Mouse (Mus musculus): ENCODE measurements around the gene Clstn3. TPM values are rescaled to one million over a fixed set of nuclear protein-coding genes. Genes with fewer than 3 reads are reported as not detected.

Gene Clstn3
- polyA plus RNA-seq, 1 experiment from 2014 or later = 1.1 TPM

GRCm38 (mm10) chr6:124448186-124448852 is 16.3 kb downstream of the Clstn3 start:
- Histone ChIP-seq H3K4me1 (no peaks in the 10 kb centered on the region), H3K27ac (replicated peaks) (no peak overlapping the region), H3K4me3 (no peak overlapping the region), H3K27me3 (replicated peaks) (peaks cover 11% of the 10 kb centered on the region; the same call in 1 of the 2 replicates), H3K9ac (no peak overlapping the region), H3K36me3 (no peaks in the 10 kb centered on the region), H3K9me3 (no peaks in the 10 kb centered on the region), H3K4me2 (no peak overlapping the region)
- 69% methylated on average over 10 of the region's 10 CpGs for WGBS
- no peak for ATAC-seq (ENCODE audit: extremely low read depth, insufficient number of reproducible peaks, low FRiP score, low TSS enrichment)

GRCm38 (mm10) chr6:124447356-124447755 is 17.2 kb downstream of the Clstn3 start:
- no peak overlapping the region for H3K4me3 ChIP-seq
- no peaks in the 10 kb centered on the region for H3K36me3 ChIP-seq
- H3K27ac ChIP-seq (replicated peaks) = no peak overlapping the region
- H3K4me1 ChIP-seq = no peaks in the 10 kb centered on the region
- 68% methylated on average over 2 of the region's 2 CpGs for WGBS
- H3K4me2 ChIP-seq = no peak overlapping the region
- no peak overlapping the region for H3K9ac ChIP-seq
- peaks cover 11% of the 10 kb centered on the region; the same call in 1 of the 2 replicates for H3K27me3 ChIP-seq (replicated peaks)
- ATAC-seq (ENCODE audit: extremely low read depth, insufficient number of reproducible peaks, low FRiP score, low TSS enrichment) = no peak
- H3K9me3 ChIP-seq = no peaks in the 10 kb centered on the region

GRCm38 (mm10) chr6:124446459-124446858 is 18.1 kb downstream of the Clstn3 start:
- WGBS = 88% methylated on average over 9 of the region's 9 CpGs
- no peak overlapping the region for H3K27ac ChIP-seq (replicated peaks)
- no peak for ATAC-seq (ENCODE audit: extremely low read depth, insufficient number of reproducible peaks, low FRiP score, low TSS enrichment)

DNA sequence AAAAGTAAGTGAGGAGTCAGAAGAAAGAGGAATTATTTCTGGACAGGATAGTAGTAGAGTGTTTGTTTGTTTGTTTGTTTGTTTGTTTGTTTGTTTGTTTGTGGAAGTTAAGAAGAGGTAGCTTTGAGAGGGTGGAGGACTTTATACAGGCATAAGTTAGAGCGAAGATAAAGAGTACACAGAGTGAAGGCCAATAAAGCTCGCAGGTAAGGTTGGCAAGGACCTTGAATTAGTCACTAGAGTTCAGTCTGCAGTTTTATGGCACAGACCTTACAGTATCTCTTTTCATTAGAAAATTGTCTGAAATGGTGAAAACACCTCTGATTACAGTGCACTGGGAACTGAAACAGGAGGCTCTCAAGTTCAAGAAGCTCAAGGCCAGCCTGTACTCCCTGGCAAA is 18.6 kb downstream of the Clstn3 start:
- H3K9ac ChIP-seq = no peak overlapping the region
- no peak overlapping the region for H3K27ac ChIP-seq (replicated peaks)
- H3K4me3 ChIP-seq = no peak overlapping the region
- WGBS = 86% methylated on average over 2 of the region's 2 CpGs
- no peak for ATAC-seq (ENCODE audit: extremely low read depth, insufficient number of reproducible peaks, low FRiP score, low TSS enrichment)
- no peaks in the 10 kb centered on the region for H3K36me3 ChIP-seq
- H3K4me2 ChIP-seq = no peak overlapping the region
- peaks cover 9% of the 10 kb centered on the region; the same call in 1 of the 2 replicates for H3K27me3 ChIP-seq (replicated peaks)
- no peaks in the 10 kb centered on the region for H3K4me1 ChIP-seq
- no peaks in the 10 kb centered on the region for H3K9me3 ChIP-seq

More at GRCm38 (mm10) chr6:124446459-124446858, 18.1 kb downstream of the Clstn3 start:
- Histone ChIP-seq H3K4me3 (no peak overlapping the region), H3K9ac (no peak overlapping the region), H3K4me1 (no peaks in the 10 kb centered on the region), H3K36me3 (no peaks in the 10 kb centered on the region), H3K9me3 (no peaks in the 10 kb centered on the region), H3K4me2 (no peak overlapping the region), H3K27me3 (replicated peaks) (peaks cover 11% of the 10 kb centered on the region; the same call in 1 of the 2 replicates)

DNA sequence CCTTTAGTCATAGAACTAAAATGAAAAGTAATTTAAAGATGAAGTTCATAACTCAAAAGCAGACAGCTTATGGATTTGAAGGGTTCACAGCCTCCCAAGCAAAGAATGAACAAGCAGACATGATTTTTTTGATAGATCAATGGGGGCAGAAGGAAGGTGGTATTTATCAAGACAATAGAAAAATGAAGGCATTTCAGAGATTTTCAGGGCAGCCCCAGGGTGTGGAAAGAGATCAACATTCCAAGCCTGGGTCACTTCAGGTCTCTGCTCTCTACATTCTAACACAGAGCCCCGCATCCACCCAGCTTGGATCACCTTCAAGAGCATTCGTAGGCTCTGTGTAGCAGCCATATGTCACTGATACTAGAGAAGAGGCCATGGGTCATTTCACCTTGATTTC is 21.3 kb downstream of the Clstn3 start:
- no peak for ATAC-seq (ENCODE audit: extremely low read depth, insufficient number of reproducible peaks, low FRiP score, low TSS enrichment)

GRCm38 (mm10) chr6:124436245-124436644 is 28.3 kb downstream of the Clstn3 start:
- Histone ChIP-seq H3K27me3 (replicated peaks) (peaks cover 64% of the 10 kb centered on the region), H3K9ac (no peak overlapping the region), H3K4me2 (no peak overlapping the region), H3K9me3 (no peaks in the 10 kb centered on the region), H3K36me3 (no peaks in the 10 kb centered on the region), H3K4me1 (no peaks in the 10 kb centered on the region; the same call in 1 of the 2 replicates), H3K4me3 (no peak overlapping the region), H3K27ac (replicated peaks) (no peak overlapping the region)
- ATAC-seq (ENCODE audit: extremely low read depth, insufficient number of reproducible peaks, low FRiP score, low TSS enrichment) = no peak
- WGBS = 73% methylated on average over 7 of the region's 7 CpGs

More for the DNA sequence above, 21.3 kb downstream of the Clstn3 start:
- no peak overlapping the region for H3K27ac ChIP-seq (replicated peaks)
- 69% methylated on average over 2 of the region's 2 CpGs for WGBS
- H3K9me3 ChIP-seq = no peaks in the 10 kb centered on the region
- no peaks in the 10 kb centered on the region for H3K27me3 ChIP-seq (replicated peaks)
- H3K4me2 ChIP-seq = no peak overlapping the region
- no peak overlapping the region for H3K4me3 ChIP-seq
- H3K36me3 ChIP-seq = no peaks in the 10 kb centered on the region
- H3K9ac ChIP-seq = no peak overlapping the region
- H3K4me1 ChIP-seq = no peaks in the 10 kb centered on the region

GRCm38 (mm10) chr6:124435173-124435572 is 29.4 kb downstream of the Clstn3 start:
- ATAC-seq (ENCODE audit: extremely low read depth, insufficient number of reproducible peaks, low FRiP score, low TSS enrichment) = no peak
- 75% methylated on average over 5 of the region's 5 CpGs for WGBS
- H3K27me3 ChIP-seq (replicated peaks) = peaks cover 75% of the 10 kb centered on the region

DNA sequence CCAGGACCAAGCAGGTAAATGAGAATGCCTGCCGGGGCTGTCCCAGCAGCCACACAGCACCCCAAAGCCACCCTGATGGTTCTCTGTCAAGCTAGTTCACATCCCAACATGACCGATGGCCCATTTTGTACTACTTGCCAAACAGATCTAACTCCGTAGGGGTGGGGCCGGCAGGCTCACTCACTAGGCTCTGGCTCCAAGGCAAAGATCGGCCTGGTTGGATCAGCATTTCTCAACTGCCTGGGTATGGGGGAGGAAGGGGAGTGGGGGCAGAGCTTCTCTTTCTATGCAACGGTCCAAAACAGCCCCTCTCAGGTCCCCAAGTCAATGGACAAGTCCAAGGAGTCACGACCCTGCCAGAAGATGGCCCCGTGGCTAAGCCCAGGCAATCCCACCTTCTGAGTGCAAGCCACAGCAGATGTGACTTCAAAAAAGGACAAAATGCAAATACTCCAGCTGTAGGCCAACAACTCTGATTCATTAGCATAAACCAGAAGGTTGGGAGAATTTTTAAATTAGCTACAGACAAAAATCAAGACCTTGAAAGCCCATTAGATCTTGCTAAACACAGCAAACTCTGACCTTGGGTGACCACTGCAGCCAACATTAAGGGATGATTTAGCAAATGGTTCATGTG is 30.8 kb downstream of the Clstn3 start:
- no peak overlapping the region for H3K27ac ChIP-seq (replicated peaks)
- H3K4me2 ChIP-seq = no peak overlapping the region
- H3K36me3 ChIP-seq = no peaks in the 10 kb centered on the region
- H3K27me3 ChIP-seq (replicated peaks) = peaks cover 88% of the 10 kb centered on the region
- H3K4me1 ChIP-seq = peaks cover under 1% of the 10 kb centered on the region; the same call in 1 of the 2 replicates
- no peaks in the 10 kb centered on the region for H3K9me3 ChIP-seq
- WGBS = 79% methylated on average over 8 of the region's 8 CpGs
- no peak overlapping the region for H3K9ac ChIP-seq
- H3K4me3 ChIP-seq = no peak overlapping the region
- no peak for ATAC-seq (ENCODE audit: extremely low read depth, insufficient number of reproducible peaks, low FRiP score, low TSS enrichment)

More at GRCm38 (mm10) chr6:124435173-124435572, 29.4 kb downstream of the Clstn3 start:
- Histone ChIP-seq H3K4me1 (no peaks in the 10 kb centered on the region; the same call in 1 of the 2 replicates), H3K36me3 (no peaks in the 10 kb centered on the region), H3K4me2 (no peak overlapping the region), H3K27ac (replicated peaks) (no peak overlapping the region), H3K4me3 (no peak overlapping the region), H3K9ac (no peak overlapping the region), H3K9me3 (no peaks in the 10 kb centered on the region)

DNA sequence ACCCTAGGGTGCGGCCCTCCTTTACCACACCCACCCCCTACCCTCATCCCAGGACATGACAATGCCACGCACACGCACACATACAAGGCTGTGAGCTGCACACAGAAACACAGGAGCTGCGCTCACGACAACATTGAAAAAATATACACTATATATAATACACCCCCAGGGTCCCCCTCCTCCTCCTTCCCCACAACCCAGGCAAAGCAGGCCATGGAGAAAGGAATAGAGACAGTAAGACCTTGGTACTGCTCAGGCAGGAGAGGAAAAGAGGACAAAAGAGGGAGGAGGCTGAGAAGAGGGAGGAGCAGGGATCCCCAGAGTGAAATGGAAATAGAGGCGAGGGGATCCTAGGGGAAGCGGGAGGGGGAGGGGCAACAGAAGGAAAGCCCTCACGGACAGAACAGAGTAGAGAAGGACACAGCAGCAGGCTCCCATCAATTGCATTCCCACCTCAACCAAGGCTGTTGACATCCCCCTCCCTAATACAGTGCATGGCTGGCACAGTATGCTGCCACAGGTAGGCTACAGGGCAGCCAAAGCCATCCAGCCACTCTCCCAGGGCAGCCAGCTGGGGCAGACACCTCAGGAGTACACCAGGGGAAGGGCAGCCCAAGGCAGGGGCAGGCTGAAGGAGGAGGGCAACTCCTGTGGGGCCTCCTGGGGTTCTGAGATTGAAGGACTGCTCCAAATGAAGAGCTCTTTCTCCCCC is 33.7 kb downstream of the Clstn3 start:
- Histone ChIP-seq H3K27me3 (replicated peaks) (peaks cover 82% of the 10 kb centered on the region), H3K9ac (no peak overlapping the region), H3K36me3 (no peaks in the 10 kb centered on the region), H3K4me1 (peaks cover 29% of the 10 kb centered on the region), H3K4me3 (no peak overlapping the region), H3K4me2 (no peak overlapping the region), H3K9me3 (no peaks in the 10 kb centered on the region), H3K27ac (replicated peaks) (no peak overlapping the region)
- WGBS = 42% methylated on average over 8 of the region's 8 CpGs
- ATAC-seq (ENCODE audit: extremely low read depth, insufficient number of reproducible peaks, low FRiP score, low TSS enrichment) = no peak

DNA sequence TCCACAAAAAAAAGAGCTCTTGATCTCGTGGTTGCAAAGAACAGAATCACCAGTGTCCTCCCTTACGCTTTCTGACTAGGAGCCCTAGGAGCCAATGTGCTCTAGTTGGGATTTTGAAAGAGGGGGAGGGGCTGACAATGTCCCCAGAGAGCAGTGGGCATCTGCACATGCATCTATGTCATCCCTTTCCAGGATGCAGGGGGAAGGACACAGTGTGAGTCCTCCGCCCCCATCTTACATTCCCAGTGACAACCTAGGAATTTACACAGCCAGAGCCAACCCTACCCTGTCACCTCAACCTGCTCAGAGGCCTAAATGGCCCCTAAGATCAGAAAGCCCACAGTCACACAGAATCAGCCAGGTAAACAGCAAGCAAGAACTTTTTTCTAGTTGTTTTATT is 34.2 kb downstream of the Clstn3 start:
- Histone ChIP-seq H3K27ac (replicated peaks) (no peak overlapping the region), H3K9ac (no peak overlapping the region), H3K9me3 (no peaks in the 10 kb centered on the region), H3K27me3 (replicated peaks) (peaks cover 80% of the 10 kb centered on the region), H3K4me1 (peaks cover 34% of the 10 kb centered on the region), H3K4me3 (no peak overlapping the region), H3K4me2 (no peak overlapping the region), H3K36me3 (no peaks in the 10 kb centered on the region)
- ATAC-seq (ENCODE audit: extremely low read depth, insufficient number of reproducible peaks, low FRiP score, low TSS enrichment) = no peak
- WGBS = 68% methylated on average over 3 of the region's 3 CpGs

DNA sequence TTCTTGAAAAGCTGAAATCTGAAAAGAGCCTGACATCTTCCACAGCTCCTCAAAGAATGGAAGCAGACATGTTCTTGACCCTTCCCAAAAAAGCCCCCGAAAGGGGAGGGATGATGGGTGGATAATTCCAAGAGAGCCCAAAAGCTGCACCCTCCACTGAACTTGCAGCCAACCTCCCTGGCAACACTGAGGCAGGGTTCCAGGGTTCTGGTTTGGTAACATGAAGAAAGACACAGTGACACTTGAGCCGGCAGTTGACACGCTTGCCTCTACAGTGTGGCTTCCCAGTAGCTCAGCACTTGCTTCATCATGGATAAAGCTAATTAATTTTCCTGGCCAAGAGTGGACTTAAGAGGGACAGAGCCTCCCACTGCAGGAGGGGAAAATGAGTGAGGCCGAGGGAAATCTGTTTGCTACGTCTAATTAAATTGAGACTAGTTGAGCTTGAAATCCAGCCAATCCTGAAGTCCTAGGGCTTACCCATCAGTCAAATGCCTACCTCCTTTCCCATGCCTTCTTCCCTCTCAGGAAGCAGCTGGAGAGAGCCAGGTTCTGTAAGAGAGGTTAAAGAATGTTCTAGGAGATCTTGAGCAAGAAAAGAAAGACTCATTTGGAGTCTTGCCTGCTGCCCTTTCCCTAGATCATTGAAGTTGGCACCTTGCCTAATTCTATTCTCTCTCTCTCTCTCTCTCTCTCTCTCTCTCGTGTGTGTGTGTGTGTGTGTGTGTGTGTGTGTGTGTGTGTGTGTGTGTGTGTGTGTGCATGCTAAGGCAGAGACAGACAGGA is 36.6 kb downstream of the Clstn3 start:
- H3K27me3 ChIP-seq (replicated peaks) = peaks cover 68% of the 10 kb centered on the region

More for the DNA sequence above, 36.6 kb downstream of the Clstn3 start:
- 70% methylated on average over 5 of the region's 6 CpGs for WGBS
- Histone ChIP-seq H3K9me3 (no peaks in the 10 kb centered on the region), H3K9ac (no peak overlapping the region), H3K4me2 (no peak overlapping the region), H3K36me3 (no peaks in the 10 kb centered on the region), H3K27ac (replicated peaks) (no peak overlapping the region), H3K4me3 (no peak overlapping the region), H3K4me1 (peaks cover 39% of the 10 kb centered on the region)
- no peak for ATAC-seq (ENCODE audit: extremely low read depth, insufficient number of reproducible peaks, low FRiP score, low TSS enrichment)
